Mouse (Mus musculus) A20 (cell line): ENCODE results near the gene Pof1b.

ENCODE experiments used
- DNase-seq: peaks from one replicate; pipeline ENCODE4 v3.0.0-alpha.2; 2011; ENCODE audit warnings: low read depth, low spot score

The Pof1b gene

DNA sequence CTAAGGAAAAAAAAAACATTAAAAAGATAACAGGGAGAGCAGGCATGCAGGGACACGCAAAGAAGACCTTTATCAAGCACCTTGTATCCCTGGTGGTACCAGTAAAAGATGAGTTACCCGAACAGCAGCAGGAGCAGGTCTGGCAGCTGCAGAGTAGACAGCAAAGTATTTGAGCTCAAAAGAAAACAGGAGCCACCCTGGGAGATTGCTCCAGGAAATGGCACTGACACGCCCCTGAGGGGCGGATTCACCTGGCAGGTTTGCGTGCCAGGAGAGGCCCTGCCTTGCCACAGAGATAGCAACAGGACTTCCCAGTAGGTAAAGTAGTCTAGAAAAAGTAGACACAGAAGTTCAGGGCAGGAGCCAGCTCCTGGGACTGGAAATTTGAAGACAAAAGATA, at the start of gene Pof1b:
Pof1b (minus strand) TSS at position 144 of the 400 bp plus-strand sequence.
- no peak for DNase-seq

DNA sequence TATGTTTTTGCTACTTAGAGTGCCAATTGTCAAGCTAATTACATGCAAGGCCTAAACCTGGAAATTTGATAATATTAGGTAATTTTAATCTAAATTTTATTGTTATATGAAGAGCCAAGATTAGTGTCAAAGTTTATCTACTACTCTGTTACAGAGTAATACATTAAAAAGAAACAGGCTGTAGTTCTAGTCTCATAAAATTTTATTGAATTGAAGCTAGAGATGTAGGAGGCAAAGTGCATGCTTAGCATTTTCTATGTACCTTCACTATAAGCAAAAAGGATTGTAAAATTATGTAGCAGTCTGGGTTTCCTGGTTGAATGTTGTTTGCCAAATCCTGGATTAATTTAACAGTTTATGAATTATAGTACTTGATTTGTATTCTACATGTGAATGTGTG, 18.1 kb upstream of the Pof1b start:
- no peak for DNase-seq

DNA sequence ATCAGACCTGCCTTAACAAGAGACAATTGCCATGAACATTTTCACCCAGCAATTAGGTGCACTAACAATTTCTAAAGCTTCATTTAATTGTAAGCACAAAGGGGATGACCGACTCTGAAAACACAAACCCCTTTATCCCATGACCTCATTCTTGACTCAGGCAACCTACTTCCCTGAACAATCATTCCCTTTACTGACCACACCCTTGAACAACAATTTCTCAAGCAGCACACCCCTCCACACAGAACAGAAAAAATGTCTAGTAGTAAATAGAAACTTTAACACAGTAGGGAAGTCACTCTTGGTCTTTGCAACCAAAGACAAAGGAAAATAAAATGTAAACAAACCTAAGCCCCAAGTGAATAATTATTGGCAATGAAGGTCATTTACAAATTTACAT, 4.1 kb downstream of the Pof1b start:
- DNase-seq: no peak

DNA sequence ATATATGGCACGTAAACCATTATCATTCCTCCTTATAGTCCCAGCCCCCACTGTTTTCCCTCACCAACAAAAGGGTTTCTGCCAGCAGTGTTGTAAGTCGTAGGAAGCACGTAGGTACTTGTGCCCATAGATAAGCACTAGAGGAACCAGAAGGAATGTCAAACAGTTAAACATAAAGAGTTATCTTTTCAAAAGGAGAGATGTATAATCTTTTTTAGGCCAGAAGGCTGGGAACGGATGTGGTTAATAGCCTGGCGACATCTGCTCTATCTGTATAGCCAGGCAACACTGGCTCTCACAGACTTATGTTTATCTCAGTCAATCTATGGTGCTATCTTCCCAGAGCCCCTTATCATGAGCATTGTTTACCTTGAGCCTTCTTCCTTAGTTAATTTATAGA, 17.8 kb downstream of the Pof1b start:
- DNase-seq: no peak

DNA sequence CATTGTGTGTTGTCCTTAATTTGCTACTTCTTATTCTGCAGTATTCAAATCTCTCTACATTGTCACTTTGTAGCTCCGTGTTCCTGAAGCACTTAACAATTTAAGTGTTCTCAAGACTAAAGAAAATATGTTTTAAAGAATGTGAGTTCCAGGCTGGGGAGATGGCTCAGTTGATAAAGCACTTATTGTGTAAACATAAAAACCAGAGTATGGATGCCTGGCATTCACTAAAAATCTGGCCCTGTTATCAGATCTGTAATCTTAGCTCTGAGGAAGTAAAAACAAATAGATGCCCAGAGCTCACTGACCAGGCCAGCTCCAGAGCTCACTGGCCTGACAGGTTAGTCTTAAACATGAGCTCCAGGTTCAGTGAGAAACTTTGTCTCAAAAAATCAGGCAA, 22.9 kb downstream of the Pof1b start:
- DNase-seq: no peak

DNA sequence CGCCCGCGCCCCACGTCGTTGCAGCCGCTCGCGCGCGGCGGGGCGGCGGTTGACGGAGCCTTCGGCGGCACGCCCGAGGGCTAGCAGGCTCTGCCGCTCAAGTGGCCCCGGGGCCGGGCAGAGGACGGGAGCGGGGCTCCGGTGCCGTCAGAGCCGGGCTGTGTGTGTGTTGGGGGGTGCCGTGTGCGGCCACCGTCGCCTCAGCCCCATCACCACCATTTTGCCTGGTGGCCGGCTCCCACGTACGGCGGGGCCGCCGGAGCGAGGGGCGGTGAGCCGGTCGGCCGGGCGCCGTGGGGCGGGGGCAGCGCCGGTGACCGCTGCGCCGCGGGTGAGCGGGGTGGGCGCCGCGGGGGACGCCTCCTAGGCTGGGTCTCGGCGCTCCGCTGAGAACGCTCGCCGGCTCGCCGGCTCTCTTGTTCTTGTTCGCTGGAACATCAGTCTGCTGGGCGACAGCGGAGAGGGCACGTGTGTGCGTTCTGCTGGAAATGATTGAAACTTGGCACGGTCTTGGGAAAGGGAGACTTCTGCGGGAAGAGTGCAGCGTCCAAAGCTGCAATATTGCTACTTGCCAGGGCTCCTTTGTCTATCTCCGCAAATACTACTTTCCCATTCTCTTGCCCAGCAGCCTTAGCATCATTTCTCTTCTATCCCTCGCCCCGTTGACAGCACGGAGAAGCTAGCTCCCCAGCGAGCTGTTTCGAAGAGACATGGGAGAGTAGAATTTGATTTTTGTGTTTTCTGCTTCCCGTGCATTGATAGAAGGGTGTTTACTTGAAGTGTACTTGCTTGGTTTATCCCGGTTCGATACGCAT, 96.9 kb downstream of the Pof1b start:
- no peak for DNase-seq

DNA sequence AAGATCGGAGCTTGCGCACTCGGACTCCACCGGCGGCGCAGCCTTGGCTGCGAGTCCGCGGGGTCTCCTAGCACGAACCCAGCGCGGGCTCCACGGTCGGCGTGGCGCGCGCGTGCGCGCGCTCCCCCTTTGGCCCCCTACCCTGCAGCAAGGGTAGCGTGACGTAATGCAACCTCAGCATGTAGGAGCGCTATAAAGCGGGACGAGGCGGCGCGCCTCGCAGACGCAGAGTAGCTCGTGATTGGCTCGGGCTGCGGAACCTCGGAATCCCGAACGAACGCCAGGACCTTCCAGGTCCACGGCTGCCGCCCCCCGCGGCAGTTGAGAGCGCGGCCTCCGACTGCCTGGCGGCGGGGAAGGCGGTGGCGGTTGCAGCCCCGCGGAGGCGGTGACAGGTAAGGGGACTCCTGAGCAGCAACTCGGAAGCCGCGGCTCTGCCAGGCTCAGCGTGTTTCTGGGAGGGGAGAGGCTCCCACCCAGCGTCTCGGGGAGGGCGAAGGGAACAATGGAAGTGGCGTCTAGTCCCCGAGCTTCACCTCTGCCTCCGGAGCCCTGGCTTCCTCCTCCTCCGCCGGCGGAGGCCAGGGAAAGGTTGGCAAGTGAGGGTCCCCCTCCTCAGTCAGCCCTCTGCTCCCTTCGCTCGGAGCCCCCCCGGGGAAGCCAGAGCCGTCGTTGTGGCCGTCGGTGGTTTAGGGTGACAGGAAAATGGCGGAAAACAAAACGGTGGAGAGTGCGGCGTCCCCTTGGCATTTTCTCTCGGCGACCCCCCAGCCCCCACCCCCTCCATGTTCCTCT, 97.7 kb downstream of the Pof1b start, which contains the start of gene Zfp711:
Zfp711 (plus strand) TSS at position 16 of the 795 bp plus-strand sequence.
- no peak for DNase-seq
